Mouse (Mus musculus) ovary, postnatal 14 days (tissue): ENCODE measurements around the gene Nenf.

Experiments
- DNase-seq: peaks from one replicate; pipeline ENCODE4 v3.0.0; 2022; ENCODE audit warnings: low spot score

The Nenf gene

DNA sequence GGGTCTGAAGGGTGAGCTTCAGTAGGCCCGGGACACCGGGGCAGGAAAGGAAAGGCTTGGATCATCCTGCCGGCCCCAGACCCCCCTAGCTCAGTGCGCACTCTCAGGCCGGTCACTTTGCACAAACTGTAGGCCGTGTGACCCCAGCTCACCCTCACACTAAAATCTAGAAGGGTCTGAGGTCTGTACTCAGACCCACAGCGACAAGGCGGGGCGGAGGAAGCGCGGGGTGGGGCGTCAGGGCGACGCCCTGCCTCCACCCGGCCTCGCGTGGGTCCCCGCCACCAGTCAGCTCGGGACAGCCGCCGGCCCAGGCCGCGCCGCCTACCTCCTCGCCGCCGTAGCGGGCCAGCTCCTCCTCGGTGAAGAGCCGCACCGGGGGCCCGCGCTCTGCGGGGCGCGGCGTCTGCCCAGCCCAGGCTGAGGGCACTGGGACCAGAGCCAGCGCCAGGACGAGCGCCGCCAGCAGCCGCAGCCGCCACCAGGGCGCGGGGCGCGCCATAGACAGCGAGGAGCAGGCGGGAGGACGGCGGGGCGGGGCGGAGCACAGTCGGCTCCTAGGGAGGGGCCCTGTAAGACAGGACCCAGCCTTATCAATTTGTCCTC lies at the start of gene Nenf:
Nenf (minus strand) TSS at position 604 of the 606 bp plus-strand sequence.
- peak; percentile 72 for DNase-seq

DNA sequence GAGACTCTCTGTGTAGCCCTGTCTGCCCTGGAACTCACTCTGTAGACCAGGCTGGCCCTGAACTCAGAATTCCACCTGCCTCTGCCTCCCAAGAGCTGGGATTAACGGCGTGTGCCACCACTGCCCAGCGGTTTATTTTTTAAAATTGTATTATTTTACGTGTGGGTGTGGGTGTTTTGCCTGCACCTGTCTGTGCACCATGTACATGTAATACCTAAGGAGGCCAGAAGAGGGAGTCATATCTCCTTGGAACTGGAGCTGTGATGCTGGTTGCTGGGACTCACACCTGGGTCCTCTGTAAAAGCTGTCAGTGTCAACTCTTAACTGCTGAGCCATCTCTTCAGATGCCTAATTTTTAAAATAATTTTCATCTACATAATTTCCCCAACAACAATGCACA lies 46.5 kb upstream of the Nenf start:
- no peak for DNase-seq

DNA sequence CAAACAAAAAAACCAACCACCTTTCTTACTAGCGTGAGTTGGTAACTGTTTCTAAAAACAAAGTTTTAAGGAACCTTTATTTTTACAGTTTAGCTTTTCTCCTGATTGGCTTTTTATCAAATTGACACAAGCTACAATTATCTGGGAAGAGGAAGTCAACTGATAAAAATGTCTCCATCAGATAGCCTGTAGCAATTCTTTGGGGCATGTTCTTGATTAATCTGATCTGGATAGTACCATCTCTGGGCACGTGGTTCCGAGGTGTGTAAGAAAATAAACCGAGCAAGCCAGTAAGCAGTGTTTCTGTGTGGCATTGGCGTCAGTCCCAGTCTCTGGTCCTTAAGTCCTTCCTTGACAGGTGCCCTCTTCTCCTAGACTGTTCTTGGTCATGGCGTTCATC lies 44.4 kb upstream of the Nenf start:
- no peak for DNase-seq

- DNase-seq = no peak
Measured at GRCm38 (mm10) chr1:191359478-191359877, 41.5 kb upstream of the Nenf start.

DNA sequence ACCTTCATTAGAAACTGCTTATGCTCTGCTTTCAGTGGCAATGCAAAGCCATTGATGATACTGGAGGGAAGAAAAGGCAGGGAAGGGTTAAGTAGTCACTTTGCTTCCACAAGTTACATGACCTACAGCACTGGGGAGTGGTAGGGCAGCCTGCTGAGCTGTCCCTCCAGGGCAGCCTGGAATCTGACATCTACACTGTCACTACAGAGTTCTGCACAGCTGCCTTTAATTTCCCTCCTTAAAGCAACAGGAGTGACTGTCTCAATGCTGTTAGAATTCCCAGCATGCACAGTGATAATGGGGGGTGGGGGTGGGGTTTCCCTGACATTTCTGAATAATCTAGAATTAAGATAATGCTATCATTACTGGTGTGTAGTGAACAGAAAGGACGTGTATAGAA lies 38.9 kb upstream of the Nenf start:
- no peak for DNase-seq

GRCm38 (mm10) chr1:191353836-191354235 lies 35.8 kb upstream of the Nenf start:
- no peak for DNase-seq

- DNase-seq = peak; percentile 41
Measured at GRCm38 (mm10) chr1:191352786-191353488, 34.9 kb upstream of the Nenf start.

GRCm38 (mm10) chr1:191350355-191350754 lies 32.4 kb upstream of the Nenf start:
- DNase-seq = no peak

GRCm38 (mm10) chr1:191349486-191350037 lies 31.6 kb upstream of the Nenf start:
- no peak for DNase-seq

- no peak for DNase-seq
Measured at GRCm38 (mm10) chr1:191348996-191349395, 31.0 kb upstream of the Nenf start.

DNA sequence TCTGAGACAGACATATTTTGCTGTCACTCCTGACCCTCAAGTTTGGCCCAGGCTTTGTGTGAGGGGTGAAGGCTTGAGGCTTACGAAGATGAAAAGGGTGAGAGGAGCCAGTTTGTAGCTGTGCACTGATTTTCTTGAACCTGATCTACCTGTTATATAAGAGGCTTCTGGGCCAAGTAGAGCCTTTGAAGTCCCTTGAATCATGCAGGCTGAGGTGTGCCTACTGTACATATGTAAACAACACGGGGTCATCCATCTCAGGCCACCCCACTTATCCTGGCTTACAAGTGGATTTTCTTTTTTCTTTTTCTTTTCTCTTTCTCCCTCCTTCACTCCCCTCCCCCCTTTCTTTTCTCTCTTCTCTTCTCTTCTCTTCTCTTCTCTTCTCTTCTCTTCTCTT lies 30.6 kb upstream of the Nenf start:
- no peak for DNase-seq

DNA sequence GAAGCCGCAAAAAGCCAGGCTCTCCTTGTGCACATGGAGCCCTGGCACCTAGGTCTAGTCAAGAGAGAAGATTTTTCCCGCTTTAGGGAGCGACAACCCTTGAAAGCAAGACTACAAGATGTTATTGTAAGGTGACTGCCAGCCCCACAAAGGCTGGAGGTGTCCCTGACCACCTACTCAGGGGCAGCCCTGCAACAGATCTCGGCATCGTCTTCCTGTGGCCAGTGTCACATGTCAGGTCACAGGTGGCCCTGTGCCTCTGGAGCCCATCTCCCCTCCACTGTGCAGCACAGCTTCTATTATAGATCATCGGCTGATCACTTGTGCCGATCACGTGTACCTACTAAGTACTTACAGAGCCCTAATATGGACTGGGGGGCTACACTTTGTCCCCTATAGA lies 29.6 kb upstream of the Nenf start:
- DNase-seq = no peak

DNA sequence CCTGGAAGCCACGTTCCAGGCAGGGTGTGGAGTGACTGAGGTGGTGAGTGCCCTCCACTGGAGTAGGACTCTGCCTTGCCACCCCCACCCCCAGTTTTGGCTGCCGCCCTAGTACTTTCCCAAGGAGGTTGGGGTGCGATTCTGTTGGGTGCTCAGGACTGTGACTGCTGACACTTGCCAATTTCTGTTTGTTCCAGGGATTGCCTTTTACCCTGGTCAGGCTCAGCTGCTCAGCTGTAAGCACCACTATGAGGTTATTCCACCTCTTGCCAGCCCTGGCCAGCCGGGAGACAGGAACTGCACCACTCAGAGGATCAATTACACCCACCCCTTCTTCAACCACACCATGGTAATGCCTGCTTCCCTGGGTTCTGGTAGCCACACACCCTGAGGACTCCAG lies 22.5 kb upstream of the Nenf start:
- no peak for DNase-seq

DNA sequence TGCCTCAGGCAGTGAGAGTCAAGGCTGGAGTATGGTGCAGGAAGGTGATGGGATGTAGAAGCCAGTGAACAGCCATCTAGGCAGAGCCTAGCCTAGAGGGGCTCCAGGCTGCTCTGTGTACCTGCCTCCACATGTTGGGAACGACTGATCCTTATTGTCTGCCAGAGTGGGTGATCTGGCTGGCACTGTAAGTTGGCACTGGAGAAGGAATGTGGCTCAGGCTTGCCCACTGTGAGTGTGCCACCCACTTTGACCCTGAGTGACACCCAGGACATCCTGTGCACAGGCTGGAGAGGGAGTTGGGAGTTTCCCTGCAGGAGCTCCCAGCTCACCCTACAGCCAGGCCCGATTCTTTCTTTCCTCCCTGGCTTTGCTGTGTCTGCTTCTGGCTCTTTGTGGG lies 21.9 kb upstream of the Nenf start:
- DNase-seq = no peak

DNA sequence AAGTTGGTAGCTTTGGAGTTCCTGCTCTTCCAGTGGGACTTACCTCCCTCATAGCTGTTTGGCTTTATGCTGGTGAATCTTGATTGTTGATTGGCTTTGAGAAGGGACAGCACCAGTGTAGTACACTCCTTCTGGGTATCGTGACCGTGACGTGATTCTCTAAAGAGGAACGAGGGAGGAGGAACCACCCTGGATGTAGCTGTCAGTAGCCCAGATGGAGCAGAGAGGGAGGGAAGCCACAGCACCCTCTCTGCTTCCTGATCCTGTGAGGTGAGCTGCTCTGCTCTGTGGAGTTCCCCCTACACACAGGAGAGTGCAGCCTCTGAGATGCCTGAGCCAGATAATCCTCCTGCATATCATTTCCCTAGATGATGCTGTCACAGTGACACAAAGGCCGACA lies 16.5 kb upstream of the Nenf start:
- no peak for DNase-seq

GRCm38 (mm10) chr1:191330356-191330755 lies 12.4 kb upstream of the Nenf start:
- no peak for DNase-seq

- DNase-seq = peak; percentile 43
Measured at GRCm38 (mm10) chr1:191328019-191328441, 10.0 kb upstream of the Nenf start.

GRCm38 (mm10) chr1:191327258-191327657 lies 9.3 kb upstream of the Nenf start:
- no peak for DNase-seq

- DNase-seq = peak; percentile 29
Measured at GRCm38 (mm10) chr1:191326233-191326882, 8.4 kb upstream of the Nenf start.

GRCm38 (mm10) chr1:191325726-191326232 lies 7.8 kb upstream of the Nenf start, which contains the start of gene Tmem206:
Gene Tmem206 (plus strand): TSS chr1:191325912.
- peak; percentile 93 for DNase-seq

GRCm38 (mm10) chr1:191324733-191325590 lies 7.0 kb upstream of the Nenf start:
- DNase-seq = no peak

- DNase-seq = no peak
Measured at GRCm38 (mm10) chr1:191323381-191323780, 5.4 kb upstream of the Nenf start.
